In genomic region chr5:140640812-140641211, GRCm38 (mm10) we compare ENCODE assay signal across 8 mouse cellular contexts. TPM values are rescaled to one million over a fixed set of nuclear protein-coding genes. Genes with fewer than 3 reads are reported as not detected.
A peak's percentile ranks its signal among the peaks of the same experiment; 100 is the strongest.
DNase-seq lines count a peak whose midpoint lies in the region; ATAC-seq lines count a peak whose summit lies in the region.

No protein-coding gene starts in this region.

- no peak overlapping the region for H3K27ac ChIP-seq in heart, embryonic 11.5 days (ENCODE audit: low read depth, low read length)
- H3K27ac ChIP-seq in embryonic facial prominence, embryonic 12.5 days: peak overlapping the region; percentile 91

- 0 out of 2 replicates have a peak overlapping the region, but pooled peaks have one; percentile 22 for H3K9ac ChIP-seq in heart, embryonic 11.5 days (ENCODE audit: low read depth, low read length)
- H3K9ac ChIP-seq in embryonic facial prominence, embryonic 12.5 days: no peak overlapping the region

- no peaks in the 10 kb centered on the region for H3K9me3 ChIP-seq in heart, embryonic 11.5 days (replicated peaks; ENCODE audit: control insufficient read depth, low read length)
- no peaks in the 10 kb centered on the region for H3K9me3 ChIP-seq in megakaryocyte, embryonic 14.5 days
- H3K9me3 ChIP-seq in embryonic facial prominence, embryonic 12.5 days: no peaks in the 10 kb centered on the region

- 75% methylated on average over 2 of the region's 2 CpGs for WGBS in heart, embryonic 11.5 days (ENCODE audit: insufficient replicate concordance)
- 69% methylated on average over 2 of the region's 2 CpGs for WGBS in embryonic facial prominence, embryonic 12.5 days

- no peak overlapping the region for H3K4me3 ChIP-seq in heart, embryonic 11.5 days (ENCODE audit: low read depth, low read length)
- H3K4me3 ChIP-seq in megakaryocyte, embryonic 14.5 days (replicated peaks): peak overlapping the region; percentile 1
- no peak overlapping the region for H3K4me3 ChIP-seq in embryonic facial prominence, embryonic 12.5 days

- no peak for DNase-seq in heart, postnatal 25 days (ENCODE audit: low spot score)
- DNase-seq in left cerebral cortex, postnatal 36 days (ENCODE audit: low spot score in 2 of 2): no peak
- DNase-seq in cerebellum, postnatal 14 days: no peak

- no peaks in the 10 kb centered on the region for H3K27me3 ChIP-seq in heart, embryonic 11.5 days (ENCODE audit: control insufficient read depth, insufficient read depth, low read length)
- H3K27me3 ChIP-seq in megakaryocyte, embryonic 14.5 days (replicated peaks): no peaks in the 10 kb centered on the region
- H3K27me3 ChIP-seq in embryonic facial prominence, embryonic 12.5 days: no peaks in the 10 kb centered on the region

- intact Hi-C loops in heart, postnatal 25 days (cut with DNase I): no loop called here
- intact Hi-C loops in left cerebral cortex, postnatal 36 days (cut with DNase I): no loop called here

- ATAC-seq in heart, embryonic 11.5 days (replicated peaks; ENCODE audit: insufficient number of reproducible peaks, low FRiP score, low TSS enrichment): no peak
- ATAC-seq in megakaryocyte, adult 5-6 weeks (ENCODE audit: poor library complexity, severe bottlenecking): no peak
- ATAC-seq in embryonic facial prominence, embryonic 12.5 days (ENCODE audit: insufficient number of reproducible peaks, insufficient read depth, low FRiP score, low TSS enrichment): 0 out of 2 replicates have a peak, but pooled peaks have one; percentile 8
- peak; percentile 24; the same call in 1 of the 2 replicates for ATAC-seq in megakaryocyte progenitor cell, adult 5-6 weeks (replicated peaks; ENCODE audit: poor library complexity)

- peaks cover 4% of the 10 kb centered on the region for H3K36me3 ChIP-seq in heart, embryonic 11.5 days (ENCODE audit: control insufficient read depth, insufficient read depth, low read length)
- peaks cover 83% of the 10 kb centered on the region for H3K36me3 ChIP-seq in megakaryocyte, embryonic 14.5 days (replicated peaks; ENCODE audit: low read length)
- peaks cover 63% of the 10 kb centered on the region for H3K36me3 ChIP-seq in embryonic facial prominence, embryonic 12.5 days

- no peak overlapping the region for H3K4me2 ChIP-seq in heart, embryonic 11.5 days
- peak overlapping the region; percentile 43 for H3K4me2 ChIP-seq in embryonic facial prominence, embryonic 12.5 days (replicated peaks)

- H3K4me1 ChIP-seq in heart, embryonic 11.5 days (ENCODE audit: control insufficient read depth, insufficient read depth, low read length): peaks cover 36% of the 10 kb centered on the region
- H3K4me1 ChIP-seq in megakaryocyte, embryonic 14.5 days: peaks cover 91% of the 10 kb centered on the region
- H3K4me1 ChIP-seq in embryonic facial prominence, embryonic 12.5 days: peaks cover 52% of the 10 kb centered on the region

RNA-seq across cellular contexts. Expression of gene Ttyh3, which starts 8.0 kb away (rescaled TPM):
- 26.7 and 28.8 TPM in 2 replicates for polyA plus RNA-seq in heart, embryonic 11.5 days (2014; fragmentation: Nextera tagmentation; extraction: Ambion mirVana)
- total RNA-seq in heart, postnatal 25 days (2021): 10 to 100 TPM; 15.6 to 18.6 TPM
- 302 and 455 TPM in 2 replicates for polyA plus RNA-seq in megakaryocyte, embryonic 14.5 days (2012; ENCODE audit: insufficient read depth, low replicate concordance)
- total RNA-seq in megakaryocyte, adult 5-6 weeks (2015): 42.4 and 46.0 TPM in 2 replicates
- total RNA-seq in megakaryocyte, adult 5-6 weeks (2017): 8.0 and 11.6 TPM in 2 replicates
- 60.6 and 62.6 TPM in 2 replicates for polyA plus RNA-seq in embryonic facial prominence, embryonic 12.5 days (2016; fragmentation: Nextera tagmentation; extraction: Ambion mirVana)
- total RNA-seq in megakaryocyte progenitor cell, adult 5-6 weeks (2015): 31.4 and 35.8 TPM in 2 replicates
- 8.1 and 10.2 TPM in 2 replicates for total RNA-seq in megakaryocyte progenitor cell, adult 5-6 weeks (2017)
- 100 to 1,000 TPM; 257 to 267 TPM for total RNA-seq in left cerebral cortex, postnatal 36 days (2021)

RNA-seq across cellular contexts. Expression of gene Lfng, which starts 33.7 kb away (rescaled TPM):
- polyA plus RNA-seq in heart, embryonic 11.5 days (2014; fragmentation: Nextera tagmentation; extraction: Ambion mirVana): 2.8 and 3.3 TPM in 2 replicates
- 10 to 100 TPM in 1 of 2 experiments, 1 to 10 TPM in 1; 7.3 to 10.8 TPM for total RNA-seq in heart, postnatal 25 days (2021)
- polyA plus RNA-seq in megakaryocyte, embryonic 14.5 days (2012; ENCODE audit: insufficient read depth, low replicate concordance): 7.3 and 31.9 TPM in 2 replicates
- total RNA-seq in megakaryocyte, adult 5-6 weeks (2015): 21.3 and 23.2 TPM in 2 replicates
- total RNA-seq in megakaryocyte, adult 5-6 weeks (2017): 48.0 and 54.2 TPM in 2 replicates
- 14.0 and 14.2 TPM in 2 replicates for polyA plus RNA-seq in embryonic facial prominence, embryonic 12.5 days (2016; fragmentation: Nextera tagmentation; extraction: Ambion mirVana)
- total RNA-seq in megakaryocyte progenitor cell, adult 5-6 weeks (2015): 4.8 and 5.6 TPM in 2 replicates
- total RNA-seq in megakaryocyte progenitor cell, adult 5-6 weeks (2017): 13.4 and 15.2 TPM in 2 replicates
- total RNA-seq in left cerebral cortex, postnatal 36 days (2021): 10 to 100 TPM; 22.6 to 23.6 TPM

Comparison
In these comparisons a context has a peak if more than half of its experiments do, and no peak if none do; other contexts are left out.
1. ATAC-seq: peak in embryonic facial prominence, embryonic 12.5 days (single experiment) and megakaryocyte progenitor cell, adult 5-6 weeks (single experiment); none in heart, embryonic 11.5 days (single experiment) and megakaryocyte, adult 5-6 weeks (single experiment).
2. RNA of gene Ttyh3, which starts 8.0 kb away (total RNA-seq): 257 to 267 TPM in left cerebral cortex, postnatal 36 days; 8.0 to 46.0 TPM in megakaryocyte, adult 5-6 weeks, 8.1 to 35.8 TPM in megakaryocyte progenitor cell, adult 5-6 weeks and 15.6 to 18.6 TPM in heart, postnatal 25 days; every median in the first group is over 4 times any median in the second.